Mouse (Mus musculus) myocyte (in vitro differentiated cells): Measurements from ENCODE around the gene Rccd1. TPM values are rescaled to one million over a fixed set of nuclear protein-coding genes. Genes with fewer than 3 reads are reported as not detected.

Source experiments
- H3K27me3 ChIP-seq: one replicate; pipeline ENCODE4 v1.6.1; 2011; ENCODE audit not compliant: control insufficient read depth, insufficient read depth, insufficient read length
- H3K36me3 ChIP-seq: one replicate; pipeline ENCODE4 v1.6.1; 2011; ENCODE audit not compliant: control insufficient read depth, insufficient read depth
- H3K4me2 ChIP-seq: one replicate; pipeline ENCODE4 v1.6.1; 2011; ENCODE audit warnings: low read depth, control low read depth
- H3K4me3 ChIP-seq: one replicate; pipeline ENCODE4 v1.5.1; 2011; ENCODE audit warnings: mild to moderate bottlenecking, control low read depth, moderate library complexity
- H3K79me2 ChIP-seq: one replicate; pipeline ENCODE4 v1.6.1; 2011; ENCODE audit not compliant: control insufficient read depth, insufficient read depth
- H3ac ChIP-seq: one replicate; pipeline ENCODE4 v1.6.1; 2011; ENCODE audit not compliant: control insufficient read depth, insufficient read length
- CEBPB ChIP-seq: IDR thresholded peaks from 2 replicates; pipeline ENCODE4 v1.6.1; 2011; ENCODE audit warnings: mild to moderate bottlenecking, moderate library complexity; ENCODE audit not compliant: poor library complexity, insufficient read depth, severe bottlenecking
- E2F4 ChIP-seq: IDR thresholded peaks from one replicate; pipeline ENCODE4 v1.6.1; 2011; ENCODE audit warnings: mild to moderate bottlenecking, control low read depth, moderate library complexity; ENCODE audit not compliant: insufficient read depth
- MAX ChIP-seq: IDR thresholded peaks from one replicate; pipeline ENCODE4 v1.6.1; 2011; ENCODE audit warnings: low read depth, mild to moderate bottlenecking, control low read depth
- MYOD1 ChIP-seq, 3 experiments: IDR thresholded peaks; one replicate each; pipeline ENCODE4 v1.6.1; 2011; ENCODE audit warnings: control low read depth in 2 of 3, low read depth in 2 of 3, mild to moderate bottlenecking in 2 of 3, moderate library complexity in 1 of 3; ENCODE audit not compliant: insufficient read length in 2 of 3, control insufficient read depth in 1 of 3
- MYOG ChIP-seq, 3 experiments: IDR thresholded peaks; one replicate each; pipeline ENCODE4 v1.6.1; 2011; ENCODE audit warnings: control low read depth in 2 of 3, low read depth in 2 of 3, mild to moderate bottlenecking in 2 of 3; ENCODE audit not compliant: insufficient read length in 2 of 3, control insufficient read depth in 1 of 3, insufficient read depth in 1 of 3
- POLR2A ChIP-seq: IDR thresholded peaks from one replicate; pipeline ENCODE4 v1.6.1; 2011; ENCODE audit warnings: low read depth, mild to moderate bottlenecking, control low read depth, moderate library complexity; ENCODE audit not compliant: insufficient read length
- POLR2AphosphoS2 ChIP-seq: IDR thresholded peaks from one replicate; pipeline ENCODE4 v1.6.1; 2011; ENCODE audit warnings: low read depth, control low read depth; ENCODE audit not compliant: insufficient read length
- REST ChIP-seq: IDR thresholded peaks from one replicate; pipeline ENCODE4 v1.6.1; 2011; ENCODE audit warnings: mild to moderate bottlenecking, control low read depth, moderate library complexity; ENCODE audit not compliant: insufficient read depth, insufficient read length
- SRF ChIP-seq: IDR thresholded peaks from one replicate; pipeline ENCODE4 v1.6.1; 2011; ENCODE audit warnings: low read depth; ENCODE audit not compliant: control insufficient read depth, insufficient read length
- TCF12 ChIP-seq: IDR thresholded peaks from one replicate; pipeline ENCODE4 v1.6.1; 2011; ENCODE audit warnings: mild to moderate bottlenecking, control low read depth; ENCODE audit not compliant: poor library complexity, insufficient read depth, severe bottlenecking
- TCF3 ChIP-seq: IDR thresholded peaks from one replicate; pipeline ENCODE4 v1.6.1; 2011; ENCODE audit warnings: low read depth, control low read depth; ENCODE audit not compliant: insufficient read length
- USF1 ChIP-seq: IDR thresholded peaks from one replicate; pipeline ENCODE4 v1.6.1; 2011; ENCODE audit warnings: low read depth, mild to moderate bottlenecking, control low read depth, moderate library complexity
- polyA plus RNA-seq: library from polyadenylated mRNA; unstranded; fragments of >200 nt; fragmentation: generic; extraction: Trizol; gene quantifications from one replicate; pipeline ENCODE4 v1.2.1, GENCODE M21; 2012; ENCODE audit warnings: missing spikeins

The Rccd1 gene
- polyA plus RNA-seq, 1 experiment, result 8.4 TPM

DNA sequence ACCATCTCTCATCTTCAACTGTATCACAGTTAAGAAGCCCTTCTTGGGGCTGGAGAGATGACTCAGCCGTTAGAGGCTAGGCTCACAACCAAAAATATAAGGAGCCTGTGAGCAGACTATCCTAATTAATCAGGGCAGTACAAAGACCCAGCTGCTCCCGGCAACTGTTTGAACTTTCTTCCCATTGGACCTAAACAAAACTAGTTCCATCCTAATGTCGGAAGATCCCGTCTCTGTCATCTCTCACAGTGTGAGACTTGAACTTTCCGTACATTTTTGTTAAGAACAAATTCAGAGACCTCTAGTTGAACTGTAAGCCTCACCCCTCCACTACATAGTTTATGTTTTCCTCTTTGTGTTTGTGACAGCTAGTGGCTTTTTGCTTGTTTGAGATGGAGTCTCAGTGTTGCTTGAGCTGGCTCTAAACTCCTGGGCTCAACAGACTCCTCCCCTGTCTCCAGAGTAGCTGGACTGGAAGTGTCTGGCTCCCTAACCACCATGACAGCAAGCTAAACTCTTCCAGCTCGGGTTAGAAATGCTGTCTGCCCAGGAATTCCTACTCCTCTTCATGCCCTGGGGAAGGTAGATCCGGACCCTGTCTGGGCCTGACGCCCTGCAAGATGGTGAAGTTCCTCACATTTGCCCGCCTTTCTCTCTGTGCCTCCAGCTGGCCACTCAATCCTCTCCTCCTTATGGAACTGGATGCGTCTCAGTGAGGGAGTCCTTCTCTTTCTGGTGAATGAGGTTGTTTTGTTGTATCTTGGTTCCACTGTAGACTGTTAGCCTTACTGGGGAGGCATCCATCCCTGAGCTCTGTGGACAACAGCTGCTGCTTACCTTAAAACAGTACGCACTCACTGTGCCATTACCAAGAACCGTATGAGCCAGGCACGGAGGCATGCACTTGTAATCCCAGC lies 23.7 kb upstream of the Rccd1 start:
- Histone ChIP-seq H3K4me3 (no peak overlapping the region), H3ac (no peak overlapping the region), H3K79me2 (no peaks in the 10 kb centered on the region), H3K27me3 (no peaks in the 10 kb centered on the region), H3K36me3 (peaks cover 3% of the 10 kb centered on the region), H3K4me2 (peak overlapping the region; percentile 38)
- TF ChIP-seq CEBPB (no peak), POLR2A (no peak), TCF12 (no peak), MYOG (IDR thresholded peaks at IDR 0.05; ENCODE audit: control insufficient read depth in 1 of 3, insufficient read depth in 1 of 3, insufficient read length in 2 of 3, low read depth in 2 of 3) (no peak), USF1 (no peak), REST (no peak), TCF3 (no peak), POLR2AphosphoS2 (no peak), SRF (no peak), E2F4 (no peak)

- Histone ChIP-seq H3K36me3 (peaks cover 3% of the 10 kb centered on the region), H3K79me2 (no peaks in the 10 kb centered on the region), H3ac (no peak overlapping the region), H3K4me3 (no peak overlapping the region), H3K27me3 (no peaks in the 10 kb centered on the region), H3K4me2 (peak overlapping the region; percentile 56)
- TF ChIP-seq E2F4, result no peak
- TF ChIP-seq TCF12, result no peak
- TF ChIP-seq POLR2A, result no peak
- TF ChIP-seq REST, result no peak
- TF ChIP-seq MAX, result no peak
- no peak for TF ChIP-seq SRF
- no peak for TF ChIP-seq CEBPB
- no peak for TF ChIP-seq TCF3
- no peak for TF ChIP-seq USF1
- no peak for TF ChIP-seq POLR2AphosphoS2
- TF ChIP-seq MYOD1 (IDR thresholded peaks at IDR 0.05; ENCODE audit: control insufficient read depth in 1 of 3, insufficient read length in 2 of 3, low read depth in 2 of 3), result no peak
- TF ChIP-seq MYOG (IDR thresholded peaks at IDR 0.05; ENCODE audit: control insufficient read depth in 1 of 3, insufficient read depth in 1 of 3, insufficient read length in 2 of 3, low read depth in 2 of 3), result no peak
Measured at GRCm38 (mm10) chr7:80346830-80347229, 22.6 kb upstream of the Rccd1 start.

- Histone ChIP-seq H3K4me2 (peak overlapping the region; percentile 56), H3ac (no peak overlapping the region), H3K27me3 (no peaks in the 10 kb centered on the region), H3K36me3 (peaks cover 3% of the 10 kb centered on the region), H3K79me2 (no peaks in the 10 kb centered on the region), H3K4me3 (no peak overlapping the region)
- peak in 1 of 3 experiments; percentile 13 for TF ChIP-seq MYOD1 (IDR thresholded peaks at IDR 0.05; ENCODE audit: control insufficient read depth in 1 of 3, insufficient read length in 2 of 3, low read depth in 2 of 3)
- peak; percentile 76; the same call in 1 of the 2 replicates for TF ChIP-seq CEBPB
- no peak for TF ChIP-seq TCF3
Measured at GRCm38 (mm10) chr7:80346173-80346572, 21.9 kb upstream of the Rccd1 start.

- no peak for TF ChIP-seq CEBPB
- peak in 1 of 3 experiments; percentile 0 for TF ChIP-seq MYOD1 (IDR thresholded peaks at IDR 0.05; ENCODE audit: control insufficient read depth in 1 of 3, insufficient read length in 2 of 3, low read depth in 2 of 3)
- Histone ChIP-seq H3K36me3 (no peaks in the 10 kb centered on the region), H3K4me2 (peak overlapping the region; percentile 99), H3K4me3 (peak overlapping the region; percentile 35), H3ac (peak overlapping the region; percentile 64), H3K27me3 (no peaks in the 10 kb centered on the region), H3K79me2 (peaks cover 10% of the 10 kb centered on the region)
Measured at GRCm38 (mm10) chr7:80343270-80344018, 19.2 kb upstream of the Rccd1 start.

DNA sequence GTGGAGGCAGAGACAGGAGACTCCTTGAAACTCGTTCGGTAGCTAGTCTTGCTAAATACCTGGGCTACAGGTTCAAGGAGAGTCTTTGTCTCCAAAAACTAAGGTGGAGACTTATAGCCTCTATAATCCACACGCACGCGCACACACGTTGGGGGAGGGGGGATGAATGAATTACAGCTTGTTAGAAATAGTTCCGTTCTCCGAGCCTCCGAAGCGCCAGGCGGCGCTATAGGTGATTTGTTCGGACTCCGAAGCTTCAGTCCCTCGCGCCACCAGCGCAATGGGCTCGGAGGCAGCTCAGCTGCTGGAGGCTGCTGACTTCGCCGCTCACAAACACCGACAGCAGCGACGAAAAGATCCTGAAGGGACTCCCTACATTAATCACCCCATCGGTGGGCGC lies 18.6 kb upstream of the Rccd1 start, which contains the start of gene Hddc3:
Gene Hddc3 (plus strand): TSS at position 247 of the 400 bp plus-strand sequence.
- TF ChIP-seq MYOG (IDR thresholded peaks at IDR 0.05; ENCODE audit: control insufficient read depth in 1 of 3, insufficient read depth in 1 of 3, insufficient read length in 2 of 3, low read depth in 2 of 3), result peak in 2 of 3 experiments; percentile 4 to 31
- TF ChIP-seq TCF12, result no peak
- no peak for TF ChIP-seq TCF3
- peak; percentile 81 for TF ChIP-seq POLR2A
- no peak for TF ChIP-seq CEBPB
- no peak for TF ChIP-seq USF1
- peak; percentile 87 for TF ChIP-seq POLR2AphosphoS2
- TF ChIP-seq MYOD1 (IDR thresholded peaks at IDR 0.05; ENCODE audit: control insufficient read depth in 1 of 3, insufficient read length in 2 of 3, low read depth in 2 of 3), result peak in 1 of 3 experiments; percentile 42
- H3K4me2 ChIP-seq, result peak within 1 kb of the TSS; percentile 99
- H3K36me3 ChIP-seq, result no peaks in the 10 kb centered on the region
- peaks cover 15% of the 10 kb centered on the region for H3K79me2 ChIP-seq
- H3K27me3 ChIP-seq, result no peaks in the 10 kb centered on the region
- peak within 1 kb of the TSS; percentile 64 for H3ac ChIP-seq
- H3K4me3 ChIP-seq, result peak within 1 kb of the TSS; percentile 35
